Mouse (Mus musculus) adrenal gland, adult 2 months (tissue): ENCODE data around the gene Snx32. TPM values are rescaled to one million over a fixed set of nuclear protein-coding genes. Genes with fewer than 3 reads are reported as not detected.

Experiments
- DNase-seq: peaks from one replicate; pipeline ENCODE4 v3.0.0; 2021
- polyA plus RNA-seq: library from polyadenylated mRNA; depleted of rRNA; stranded (reverse); fragments of >200 nt; gene quantifications from 2 replicates; pipeline ENCODE4 v1.2.3, GENCODE M21; 2012; rRNA removed
- total RNA-seq, 2 experiments: library from RNA; stranded (reverse); gene quantifications; 2 replicates each; pipeline ENCODE4 v1.2.3; 2021

The Snx32 gene
- total and polyA plus RNA-seq, 3 experiments: 12.2 to 14.1 (median 13.0) TPM

DNA sequence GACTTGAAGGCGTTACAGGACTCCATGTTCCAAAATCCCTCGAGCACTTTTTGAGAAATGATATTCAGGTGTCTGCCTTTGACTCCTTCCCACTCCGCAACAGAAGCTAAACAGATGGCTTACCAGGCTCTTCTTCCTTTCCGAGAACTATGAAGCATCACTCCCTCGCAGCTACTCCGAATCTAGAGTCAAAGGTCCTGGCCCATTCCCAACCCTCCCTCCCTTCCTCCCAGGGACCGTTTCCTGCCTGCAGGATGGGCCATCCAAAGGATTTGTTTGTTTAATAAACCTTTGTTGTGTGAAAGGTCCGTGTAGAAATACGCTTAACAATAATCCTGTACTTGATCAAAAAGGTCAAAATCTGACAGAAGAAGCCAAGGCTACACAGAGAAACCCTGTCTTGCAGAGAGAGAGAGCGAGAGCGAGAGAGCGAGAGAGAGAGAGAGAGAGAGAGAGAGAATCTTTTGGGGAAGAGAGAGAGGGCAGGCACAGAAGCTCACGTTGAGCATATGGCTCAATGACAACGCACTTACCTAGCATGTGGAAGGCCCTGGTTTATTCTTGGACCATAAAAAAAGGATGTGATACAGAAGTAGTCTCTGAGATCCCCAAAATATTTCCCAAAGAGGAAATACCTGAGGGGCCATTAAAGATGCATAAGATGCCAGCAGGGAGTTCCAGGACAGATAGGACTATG lies 52.4 kb downstream of the Snx32 start, which contains the start of gene Ccdc85b:
Ccdc85b (minus strand) TSS at position 149 of the 697 bp plus-strand sequence.
- no peak for DNase-seq

DNA sequence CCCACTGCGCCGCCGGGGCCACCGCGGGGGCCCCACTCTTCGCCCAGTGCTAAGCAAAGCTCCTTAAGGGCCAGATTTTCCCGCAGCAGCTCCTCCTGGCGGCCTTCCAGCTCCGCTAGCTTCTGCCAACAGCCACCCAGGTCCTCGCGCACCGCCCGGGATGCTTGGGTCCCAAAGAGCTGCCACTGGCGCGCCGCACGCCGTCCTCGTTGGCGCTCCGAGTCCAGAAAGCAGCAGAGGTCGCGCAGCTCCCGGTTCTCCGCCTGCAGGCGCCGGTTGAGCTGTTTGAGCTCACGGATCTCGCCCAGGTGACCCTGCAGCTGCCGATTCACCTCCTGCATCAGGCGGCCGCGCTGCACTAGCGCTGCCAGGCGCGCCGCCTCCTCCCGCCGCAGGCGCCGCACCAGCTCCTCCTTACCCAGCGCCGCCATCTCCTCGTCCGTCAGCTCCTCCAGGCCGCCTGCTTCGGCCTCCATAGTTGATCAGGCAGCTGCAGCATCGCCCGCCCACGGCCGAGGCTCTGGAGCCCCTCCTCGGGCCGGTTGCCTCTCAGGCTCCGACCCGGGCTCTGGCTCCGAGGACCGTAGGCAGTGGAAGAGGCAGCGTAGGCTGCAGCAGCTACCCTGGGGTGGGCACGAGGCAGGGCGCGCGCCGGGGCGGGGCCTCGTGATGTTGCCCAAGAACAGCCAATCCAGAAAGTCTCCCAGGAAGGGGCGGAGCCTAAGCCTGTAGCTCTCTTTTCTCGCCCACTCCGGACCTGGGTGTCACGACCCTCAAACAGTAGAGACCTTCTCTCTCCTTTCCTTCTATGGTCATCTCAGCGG lies 53.2 kb downstream of the Snx32 start:
- peak; percentile 97 for DNase-seq

DNA sequence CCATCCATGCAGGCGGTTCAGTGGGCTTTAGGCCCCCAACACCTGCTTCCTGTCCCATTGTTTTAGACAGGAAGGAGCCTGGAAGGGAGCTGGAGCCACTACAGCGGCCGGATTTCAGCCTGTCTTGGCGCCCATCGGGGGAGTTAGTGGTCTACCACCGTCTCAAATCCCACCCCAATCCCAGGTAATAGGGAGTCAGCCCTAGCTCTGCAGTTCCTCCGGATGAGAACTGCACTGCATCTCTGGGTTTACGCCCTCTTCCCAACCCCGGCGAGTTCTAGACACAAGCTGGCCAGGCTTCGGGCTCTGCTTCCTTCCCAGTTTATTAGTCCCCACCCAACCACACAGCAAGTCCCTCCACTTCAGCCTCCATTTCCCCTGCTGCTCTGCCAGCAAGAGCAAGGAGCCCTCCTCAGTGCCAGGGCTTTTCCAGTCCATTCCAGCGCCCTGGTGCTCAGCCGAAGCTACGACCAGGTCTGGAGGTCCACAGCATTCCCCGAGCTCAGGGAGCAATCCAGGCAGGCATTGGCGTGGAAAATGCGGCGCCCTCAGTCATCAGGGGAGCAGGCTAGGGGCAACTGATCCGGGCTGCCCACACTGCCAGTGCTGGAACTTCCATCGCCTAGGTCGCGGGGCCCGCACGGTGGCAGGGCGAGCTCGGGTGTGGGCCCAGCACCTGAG lies 54.0 kb downstream of the Snx32 start:
- no peak for DNase-seq

DNA sequence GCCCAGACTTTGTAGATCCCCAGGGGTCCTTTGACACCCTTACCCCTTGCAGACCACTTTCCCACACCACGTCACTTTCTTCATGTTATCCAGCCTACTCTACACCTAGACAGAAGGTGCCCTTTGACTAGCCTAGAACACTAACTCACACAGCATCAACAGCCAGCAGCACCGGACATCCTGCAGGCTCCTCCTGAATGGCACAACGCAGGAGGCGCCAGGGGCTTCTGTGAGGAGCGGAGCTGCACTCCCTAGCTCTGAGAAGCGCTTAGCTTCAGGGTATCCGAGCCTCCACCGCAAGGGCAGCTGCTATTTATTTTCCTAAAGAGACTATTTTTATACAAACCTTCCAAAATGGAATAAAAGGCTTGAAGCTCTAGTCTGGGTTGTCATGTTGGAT lies 54.8 kb downstream of the Snx32 start:
- DNase-seq: no peak

DNA sequence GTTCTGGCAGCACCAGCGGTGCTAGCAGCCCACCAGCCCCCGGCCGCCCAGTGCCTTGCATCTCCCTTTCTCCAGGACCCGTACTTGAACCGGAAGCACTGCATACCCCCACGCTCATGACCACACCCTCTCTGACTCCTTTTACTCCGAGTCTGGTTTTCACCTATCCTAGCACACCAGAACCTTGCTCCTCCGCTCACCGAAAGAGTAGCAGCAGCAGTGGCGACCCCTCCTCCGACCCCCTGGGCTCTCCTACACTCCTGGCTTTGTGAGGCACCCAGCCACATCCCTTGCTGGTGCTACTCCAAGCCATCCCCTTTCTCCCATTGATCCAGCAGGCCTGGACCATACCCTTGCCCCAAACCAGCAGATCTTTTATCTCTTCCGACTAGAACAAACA lies 55.3 kb downstream of the Snx32 start:
- no peak for DNase-seq

DNA sequence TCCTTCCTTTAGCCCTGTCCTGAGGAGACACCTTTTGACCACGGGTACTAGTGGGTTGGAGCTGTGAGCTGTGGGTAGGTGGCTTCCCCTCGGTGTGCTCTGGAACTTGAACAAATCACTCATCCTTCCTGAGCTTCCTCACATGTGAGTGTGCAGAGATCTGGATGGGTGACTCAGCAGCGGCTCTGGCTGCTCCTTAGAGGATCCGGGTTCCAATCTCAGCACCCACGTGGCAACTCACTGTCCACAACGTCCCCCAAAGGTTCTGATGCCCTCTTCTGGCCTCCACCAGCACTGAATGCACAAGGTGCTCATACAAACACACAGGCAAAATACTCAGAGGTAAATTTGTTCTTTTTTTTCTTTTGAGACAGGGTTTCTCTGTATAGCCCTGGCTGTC lies 58.6 kb downstream of the Snx32 start:
- DNase-seq: no peak

DNA sequence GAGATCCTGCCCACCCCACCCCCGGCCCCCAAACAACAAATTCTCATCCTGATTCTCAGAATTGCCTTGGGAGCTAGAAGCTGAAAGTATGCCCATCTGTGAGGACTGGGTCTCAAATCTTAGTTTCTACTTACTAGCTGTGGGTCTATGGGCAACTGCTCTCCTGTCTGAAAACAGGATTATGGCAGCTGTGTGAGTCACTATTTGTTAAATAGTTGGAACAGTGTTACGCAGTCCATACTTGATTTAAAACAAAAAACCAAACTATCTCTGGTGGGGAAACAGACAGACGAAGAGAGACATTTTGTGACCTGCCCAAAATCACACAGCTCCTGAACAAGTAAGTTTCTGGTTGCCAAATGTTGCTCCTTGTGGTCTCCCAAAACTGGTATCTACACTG lies 60.7 kb downstream of the Snx32 start:
- DNase-seq: no peak

DNA sequence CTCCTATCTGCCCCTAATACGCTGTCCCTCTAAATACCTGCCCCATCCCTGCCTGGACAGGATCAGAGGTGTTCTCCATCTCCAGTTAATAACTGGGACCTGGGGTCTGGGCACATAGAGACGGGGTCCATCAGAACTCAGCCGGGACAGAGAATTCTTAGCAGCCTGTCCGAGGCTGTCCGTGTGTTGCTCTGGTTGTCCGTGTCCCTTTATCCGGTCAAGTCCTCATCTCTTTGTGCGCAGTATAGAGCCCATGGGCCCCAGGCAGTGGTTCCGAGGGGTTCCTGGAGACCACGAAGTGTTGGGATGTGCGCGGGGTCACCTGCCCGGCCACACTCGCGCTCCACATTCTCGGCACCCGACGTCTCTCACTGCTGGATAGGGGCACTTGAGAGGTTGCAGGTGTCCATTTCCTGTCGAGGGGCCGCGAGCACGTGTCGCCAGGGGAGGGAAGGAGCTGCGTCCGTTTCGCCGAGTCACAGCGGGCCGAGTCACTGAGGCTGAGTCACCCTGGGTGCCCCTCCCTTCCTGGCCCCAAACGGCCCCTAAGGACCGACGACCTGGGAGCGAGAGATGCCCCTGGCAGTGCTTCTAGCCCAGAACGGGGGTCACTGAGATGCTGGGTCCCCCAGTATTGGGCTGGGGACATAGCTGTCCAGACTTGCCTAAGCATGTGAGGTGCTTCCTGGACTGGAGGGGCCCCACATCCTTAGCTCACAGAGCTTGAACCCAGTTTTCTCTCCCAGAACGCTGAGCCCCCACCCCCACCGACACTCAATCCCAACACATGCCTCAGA lies 61.8 kb downstream of the Snx32 start:
- peak; percentile 79 for DNase-seq

DNA sequence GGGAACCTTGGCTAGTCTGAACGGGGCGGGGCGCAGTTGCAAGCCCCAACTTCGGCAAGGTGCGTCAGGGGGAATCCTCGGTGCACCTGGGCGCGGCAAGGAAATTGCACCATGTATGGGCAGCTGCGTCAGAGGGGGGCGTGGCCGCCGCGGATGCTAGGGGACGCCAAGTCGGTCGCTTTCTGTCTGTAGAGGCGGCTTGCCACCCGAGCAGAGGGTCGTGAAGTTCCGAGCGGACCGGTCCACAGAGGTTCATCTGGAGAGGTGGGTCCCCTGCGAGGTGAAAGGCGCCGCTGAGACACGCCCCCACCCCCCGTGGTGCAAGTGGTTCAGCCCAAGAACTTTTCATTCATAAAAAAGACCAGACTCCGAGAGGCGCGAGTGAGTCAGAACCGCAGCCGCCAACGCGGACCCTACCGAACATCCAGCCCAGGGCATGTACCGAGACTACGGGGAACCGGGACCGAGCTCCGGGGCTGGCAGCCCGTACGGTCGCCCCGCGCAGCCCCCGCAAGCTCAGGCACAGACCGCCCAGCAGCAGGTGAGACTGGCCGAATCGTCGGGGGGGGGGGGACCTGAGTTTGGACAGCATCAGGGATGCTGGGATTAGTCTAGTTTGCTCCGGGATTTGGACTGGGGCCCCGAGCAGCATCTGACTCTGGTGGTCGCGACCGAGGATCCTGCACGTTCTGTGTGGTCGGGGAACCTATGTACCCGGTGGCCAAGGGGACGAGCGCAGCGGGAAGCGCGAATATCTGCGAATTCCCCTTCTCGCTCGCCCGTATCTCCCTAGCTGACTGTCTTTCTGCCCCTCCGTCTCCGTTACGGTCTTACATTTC lies 62.6 kb downstream of the Snx32 start, which contains the start of gene Fosl1:
Fosl1 (plus strand) TSS at position 33 of the 839 bp plus-strand sequence.
- DNase-seq: peak; percentile 84

DNA sequence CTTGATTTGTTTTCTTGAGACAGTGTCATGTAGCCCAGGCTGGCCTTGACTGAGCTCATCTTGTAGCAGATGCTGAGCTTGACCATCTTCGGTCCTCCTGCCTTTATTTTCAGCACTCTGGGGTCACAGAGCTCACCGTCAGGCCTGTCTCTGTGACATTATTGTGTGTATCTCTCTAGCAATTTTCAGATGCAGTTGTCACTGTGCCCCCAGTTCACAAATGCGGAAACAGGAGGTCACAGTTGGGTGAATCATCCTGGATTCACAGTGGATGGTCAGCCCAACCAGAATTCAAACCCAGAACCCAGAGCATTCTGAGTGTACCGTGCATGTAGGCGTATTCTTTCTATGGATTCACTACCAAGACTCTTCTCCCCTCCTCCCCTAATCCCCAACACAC lies 64.6 kb downstream of the Snx32 start:
- no peak for DNase-seq

DNA sequence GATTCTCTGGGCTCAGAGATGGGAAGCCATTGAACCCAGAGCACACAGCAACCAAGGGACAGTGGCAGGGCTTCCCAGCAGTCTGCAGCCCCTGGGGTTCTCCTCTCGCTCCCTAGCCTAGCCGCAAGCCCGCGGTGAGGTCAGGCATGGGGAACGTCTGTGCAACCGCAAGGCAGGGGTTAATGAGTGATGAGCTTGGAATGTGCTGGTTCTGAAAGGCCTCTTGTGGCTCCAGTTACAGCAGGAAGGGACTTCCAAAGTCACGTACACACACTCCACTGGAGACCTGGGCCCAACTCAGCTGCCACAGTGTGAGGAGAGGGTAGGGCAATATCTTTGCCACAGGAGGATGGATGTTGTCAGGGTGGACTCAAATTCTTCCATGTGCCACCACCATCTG lies 65.4 kb downstream of the Snx32 start:
- no peak for DNase-seq

DNA sequence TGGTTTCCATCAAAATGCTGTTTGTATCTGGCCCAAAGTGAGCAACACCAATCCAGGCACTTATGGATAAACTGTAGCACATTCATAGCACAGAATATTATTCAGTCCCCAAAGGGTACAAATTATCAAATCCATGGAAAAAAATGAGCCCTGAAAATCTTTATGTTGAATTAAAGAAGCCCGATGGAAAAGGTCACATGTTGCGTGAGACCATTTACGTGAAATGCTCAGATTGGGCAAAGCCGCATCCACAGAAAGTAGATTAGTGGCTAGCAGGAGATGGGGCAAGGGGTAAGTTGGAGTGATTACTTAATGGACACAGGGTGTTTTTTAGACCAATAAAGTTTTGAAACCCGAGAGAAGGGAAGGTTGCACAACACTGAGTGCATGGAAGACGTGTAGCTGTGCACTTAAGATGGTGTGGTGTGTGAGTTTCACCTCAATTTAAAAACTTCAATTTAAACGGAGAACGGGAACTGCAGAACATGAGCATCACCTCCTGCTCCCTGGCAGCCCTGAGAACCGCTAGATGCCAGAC lies 65.9 kb downstream of the Snx32 start:
- no peak for DNase-seq

Other genes starting within 250 kb of the Snx32 start
Only the 30 nearest of the 31 such genes appear.
- gene Sf3b2, start 215.1 kb downstream of the Snx32 start, total RNA-seq: 100 to 1,000 TPM; 165 to 171 TPM
- 161 and 235 TPM in 2 replicates for gene Sf3b2, start 215.1 kb downstream of the Snx32 start, polyA plus RNA-seq
- under 1 TPM; 0.12 to 0.21 TPM for gene Gal3st3, start 212.2 kb downstream of the Snx32 start, total RNA-seq
- gene Gal3st3, start 212.2 kb downstream of the Snx32 start, polyA plus RNA-seq: 0.27 and 0.73 TPM in 2 replicates
- gene Catsper1, start 174.8 kb downstream of the Snx32 start, total RNA-seq: not detected
- not detected in 2 replicates for gene Catsper1, start 174.8 kb downstream of the Snx32 start, polyA plus RNA-seq
- gene Cst6, start 161.0 kb downstream of the Snx32 start, total RNA-seq: 1 to 10 TPM; 1.1 to 3.2 TPM
- 1.9 and 6.1 TPM in 2 replicates for gene Cst6, start 161.0 kb downstream of the Snx32 start, polyA plus RNA-seq
- gene Eif1ad, start 143.8 kb downstream of the Snx32 start, total RNA-seq: 10 to 100 TPM; 22.5 to 23.7 TPM
- gene Eif1ad, start 143.8 kb downstream of the Snx32 start, polyA plus RNA-seq: 22.2 and 27.2 TPM in 2 replicates
- 100 to 1,000 TPM; 138 to 155 TPM for gene Banf1, start 143.4 kb downstream of the Snx32 start, total RNA-seq
- gene Banf1, start 143.4 kb downstream of the Snx32 start, polyA plus RNA-seq: 99.6 and 110 TPM in 2 replicates
- 10 to 100 TPM; 72.2 to 88.9 TPM for gene Sart1, start 121.8 kb downstream of the Snx32 start, total RNA-seq
- gene Sart1, start 121.8 kb downstream of the Snx32 start, polyA plus RNA-seq: 5.4 and 8.1 TPM in 2 replicates
- gene Tsga10ip, start 108.0 kb downstream of the Snx32 start, total RNA-seq: not detected
- gene Tsga10ip, start 108.0 kb downstream of the Snx32 start, polyA plus RNA-seq: not detected in 2 replicates
- 100 to 1,000 TPM; 273 to 290 TPM for gene Drap1, start 85.6 kb downstream of the Snx32 start, total RNA-seq
- 127 and 159 TPM in 2 replicates for gene Drap1, start 85.6 kb downstream of the Snx32 start, polyA plus RNA-seq
- 10 to 100 TPM; 48.8 to 53.3 TPM for gene AI837181, start 85.4 kb downstream of the Snx32 start, total RNA-seq
- 109 and 115 TPM in 2 replicates for gene AI837181, start 85.4 kb downstream of the Snx32 start, polyA plus RNA-seq
- gene Fosl1, start 63.0 kb downstream of the Snx32 start, total RNA-seq: 1 to 10 TPM in 1 of 2 experiments, not detected in 1; 1.2 TPM
- gene Fosl1, start 63.0 kb downstream of the Snx32 start, polyA plus RNA-seq: 0.06 and 0.16 TPM in 2 replicates
- gene Ccdc85b, start 52.6 kb downstream of the Snx32 start, total RNA-seq: 10 to 100 TPM in 1 of 2 experiments, 1 to 10 TPM in 1; 3.5 to 10.5 TPM
- 13.5 and 13.9 TPM in 2 replicates for gene Ccdc85b, start 52.6 kb downstream of the Snx32 start, polyA plus RNA-seq
- 10 to 100 TPM; 85.1 to 94.8 TPM for gene Fibp, start 49.9 kb downstream of the Snx32 start, total RNA-seq
- gene Fibp, start 49.9 kb downstream of the Snx32 start, polyA plus RNA-seq: 89.9 and 95.9 TPM in 2 replicates
- under 1 TPM; 0.75 to 0.79 TPM for gene Ctsw, start 42.0 kb downstream of the Snx32 start, total RNA-seq
- gene Ctsw, start 42.0 kb downstream of the Snx32 start, polyA plus RNA-seq: 0.71 and 1.1 TPM in 2 replicates
- gene Efemp2, start 36.6 kb downstream of the Snx32 start, total RNA-seq: 100 to 1,000 TPM in 1 of 2 experiments, 10 to 100 TPM in 1; 49.7 to 107 TPM
- 112 and 116 TPM in 2 replicates for gene Efemp2, start 36.6 kb downstream of the Snx32 start, polyA plus RNA-seq
- gene Mus81, start 22.1 kb downstream of the Snx32 start, total RNA-seq: 10 to 100 TPM; 23.2 to 24.9 TPM
- 39.5 and 45.7 TPM in 2 replicates for gene Mus81, start 22.1 kb downstream of the Snx32 start, polyA plus RNA-seq
- gene Cfl1, start 20.1 kb downstream of the Snx32 start, total RNA-seq: 100 to 1,000 TPM; 732 to 783 TPM
- gene Cfl1, start 20.1 kb downstream of the Snx32 start, polyA plus RNA-seq: 308 and 311 TPM in 2 replicates
- gene 1700020D05Rik, start 6.8 kb downstream of the Snx32 start, total RNA-seq: 1 to 10 TPM in 1 of 2 experiments, under 1 TPM in 1; 0.86 to 1.1 TPM
- 1.0 and 1.2 TPM in 2 replicates for gene 1700020D05Rik, start 6.8 kb downstream of the Snx32 start, polyA plus RNA-seq
- not detected for gene Ovol1, start 50.1 kb upstream of the Snx32 start, total RNA-seq
- not detected in 2 replicates for gene Ovol1, start 50.1 kb upstream of the Snx32 start, polyA plus RNA-seq
- gene Ap5b1, start 57.5 kb upstream of the Snx32 start, total RNA-seq: 1 to 10 TPM; 8.4 to 9.4 TPM
- 12.8 and 16.8 TPM in 2 replicates for gene Ap5b1, start 57.5 kb upstream of the Snx32 start, polyA plus RNA-seq
- 100 to 1,000 TPM; 109 to 147 TPM for gene Rnaseh2c, start 91.3 kb upstream of the Snx32 start, total RNA-seq
- 97.9 and 99.7 TPM in 2 replicates for gene Rnaseh2c, start 91.3 kb upstream of the Snx32 start, polyA plus RNA-seq
- gene Kat5, start 99.7 kb upstream of the Snx32 start, total RNA-seq: 10 to 100 TPM; 75.5 to 76.9 TPM
- 43.8 and 54.1 TPM in 2 replicates for gene Kat5, start 99.7 kb upstream of the Snx32 start, polyA plus RNA-seq
- 100 to 1,000 TPM in 1 of 2 experiments, 10 to 100 TPM in 1; 89.8 to 149 TPM for gene Rela, start 126.9 kb upstream of the Snx32 start, total RNA-seq
- 163 and 221 TPM in 2 replicates for gene Rela, start 126.9 kb upstream of the Snx32 start, polyA plus RNA-seq
- gene Sipa1, start 153.2 kb upstream of the Snx32 start, total RNA-seq: 10 to 100 TPM; 39.8 to 62.1 TPM
- gene Sipa1, start 153.2 kb upstream of the Snx32 start, polyA plus RNA-seq: 165 and 177 TPM in 2 replicates
- 10 to 100 TPM; 42.6 to 44.2 TPM for gene Map3k11, start 178.2 kb upstream of the Snx32 start, total RNA-seq
- gene Map3k11, start 178.2 kb upstream of the Snx32 start, polyA plus RNA-seq: 102 and 104 TPM in 2 replicates
- 10 to 100 TPM; 88.9 to 90.8 TPM for gene Pcnx3, start 178.4 kb upstream of the Snx32 start, total RNA-seq
- 330 and 358 TPM in 2 replicates for gene Pcnx3, start 178.4 kb upstream of the Snx32 start, polyA plus RNA-seq
- not detected for gene Kcnk7, start 193.8 kb upstream of the Snx32 start, total RNA-seq
- not detected in 2 replicates for gene Kcnk7, start 193.8 kb upstream of the Snx32 start, polyA plus RNA-seq
- gene Ehbp1l1, start 215.8 kb upstream of the Snx32 start, total RNA-seq: 10 to 100 TPM; 30.3 to 31.6 TPM
- 47.6 and 49.2 TPM in 2 replicates for gene Ehbp1l1, start 215.8 kb upstream of the Snx32 start, polyA plus RNA-seq
- 10 to 100 TPM; 58.1 to 68.4 TPM for gene Fam89b, start 219.1 kb upstream of the Snx32 start, total RNA-seq
- 443 and 466 TPM in 2 replicates for gene Fam89b, start 219.1 kb upstream of the Snx32 start, polyA plus RNA-seq
- gene Ltbp3, start 230.4 kb upstream of the Snx32 start, total RNA-seq: 100 to 1,000 TPM; 174 to 246 TPM
- 737 and 768 TPM in 2 replicates for gene Ltbp3, start 230.4 kb upstream of the Snx32 start, polyA plus RNA-seq